Mouse (Mus musculus): ENCODE measurements around the gene Siah2. TPM values are rescaled to one million over a fixed set of nuclear protein-coding genes. Genes with fewer than 3 reads are reported as not detected.

Siah2 gene
- polyA plus RNA-seq, 1 experiment from 2014 or later, result 10.9 TPM

DNA sequence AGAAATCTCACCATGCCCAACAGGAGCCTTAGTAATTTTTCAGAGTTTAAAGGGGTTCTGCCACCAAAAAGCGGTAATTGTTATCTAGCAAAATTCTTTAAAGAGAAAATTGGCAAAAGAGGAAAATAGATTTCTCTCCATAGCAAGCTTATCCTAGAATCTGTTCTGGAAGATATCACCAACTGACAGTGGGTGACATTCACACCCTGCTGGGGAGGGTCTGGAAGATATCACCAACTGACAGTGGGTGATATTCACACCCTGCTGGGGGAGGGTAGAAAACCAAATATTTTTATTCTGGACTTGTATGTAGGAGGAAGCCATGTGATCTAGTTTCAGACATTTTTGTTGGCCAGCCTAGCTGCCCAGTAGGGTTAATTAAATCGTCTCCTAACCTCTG is 24.5 kb upstream of the Siah2 start:
- ATAC-seq (ENCODE audit: low FRiP score, low read depth), result no peak
- no peaks in the 10 kb centered on the region for H3K36me3 ChIP-seq
- H3K4me2 ChIP-seq, result no peak overlapping the region
- no peaks in the 10 kb centered on the region for H3K9me3 ChIP-seq
- H3K27me3 ChIP-seq, result no peaks in the 10 kb centered on the region
- no peak overlapping the region for H3K27ac ChIP-seq (replicated peaks)
- H3K4me1 ChIP-seq (replicated peaks), result no peaks in the 10 kb centered on the region
- WGBS, result 89% methylated on average over 2 of the region's 2 CpGs
- no peak overlapping the region for H3K9ac ChIP-seq
- H3K4me3 ChIP-seq, result no peak overlapping the region

DNA sequence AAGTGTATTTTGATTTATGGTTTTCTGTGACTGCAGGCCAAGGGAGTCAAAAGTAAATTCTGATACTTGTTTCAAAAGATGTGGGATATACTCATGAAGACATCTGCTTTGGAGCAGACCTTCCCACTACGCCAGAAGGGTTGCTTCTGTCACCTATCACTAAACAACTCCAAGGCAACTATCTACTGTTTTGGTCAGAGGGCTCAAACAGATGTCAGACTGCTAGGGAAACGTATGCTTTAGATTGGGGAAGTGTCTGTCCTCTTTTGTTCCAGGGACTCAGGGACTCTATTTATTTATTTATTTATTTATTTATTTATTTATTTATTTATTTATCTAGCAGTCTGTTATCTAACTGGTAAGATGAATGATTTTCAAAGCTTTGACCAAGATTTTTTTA is 22.6 kb upstream of the Siah2 start:
- ATAC-seq (ENCODE audit: low FRiP score, low read depth), result no peak
- H3K9me3 ChIP-seq, result no peaks in the 10 kb centered on the region
- WGBS, result 86% methylated on average over 2 of the region's 2 CpGs
- no peak overlapping the region for H3K27ac ChIP-seq (replicated peaks)
- no peaks in the 10 kb centered on the region for H3K27me3 ChIP-seq
- H3K4me1 ChIP-seq (replicated peaks), result no peaks in the 10 kb centered on the region
- H3K36me3 ChIP-seq, result no peaks in the 10 kb centered on the region
- H3K9ac ChIP-seq, result no peak overlapping the region
- H3K4me3 ChIP-seq, result no peak overlapping the region
- no peak overlapping the region for H3K4me2 ChIP-seq

DNA sequence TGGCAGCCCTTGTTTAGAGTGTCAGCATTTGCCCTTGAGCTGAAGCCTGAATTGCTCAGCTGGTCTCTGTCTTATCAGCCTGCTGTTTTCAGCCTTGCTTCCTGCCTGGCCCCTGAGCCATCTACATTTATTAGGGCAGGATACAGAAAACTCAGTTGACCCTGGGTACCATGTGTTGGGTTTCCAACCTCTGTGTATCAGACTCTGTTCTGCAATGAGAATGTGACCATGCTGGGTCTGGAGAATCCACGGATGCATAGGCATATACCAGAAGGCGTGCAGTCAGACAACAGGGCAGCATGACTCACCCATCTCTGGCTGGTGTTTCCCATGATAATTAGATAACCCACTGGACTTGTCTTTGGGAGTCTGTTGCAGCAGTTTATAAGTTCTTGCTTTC is 21.8 kb upstream of the Siah2 start:
- Histone ChIP-seq H3K9me3 (no peaks in the 10 kb centered on the region), H3K4me3 (no peak overlapping the region), H3K36me3 (no peaks in the 10 kb centered on the region), H3K4me2 (no peak overlapping the region), H3K27me3 (no peaks in the 10 kb centered on the region), H3K9ac (no peak overlapping the region), H3K4me1 (replicated peaks) (no peaks in the 10 kb centered on the region), H3K27ac (replicated peaks) (no peak overlapping the region)
- ATAC-seq (ENCODE audit: low FRiP score, low read depth), result no peak
- 91% methylated on average over 2 of the region's 2 CpGs for WGBS

DNA sequence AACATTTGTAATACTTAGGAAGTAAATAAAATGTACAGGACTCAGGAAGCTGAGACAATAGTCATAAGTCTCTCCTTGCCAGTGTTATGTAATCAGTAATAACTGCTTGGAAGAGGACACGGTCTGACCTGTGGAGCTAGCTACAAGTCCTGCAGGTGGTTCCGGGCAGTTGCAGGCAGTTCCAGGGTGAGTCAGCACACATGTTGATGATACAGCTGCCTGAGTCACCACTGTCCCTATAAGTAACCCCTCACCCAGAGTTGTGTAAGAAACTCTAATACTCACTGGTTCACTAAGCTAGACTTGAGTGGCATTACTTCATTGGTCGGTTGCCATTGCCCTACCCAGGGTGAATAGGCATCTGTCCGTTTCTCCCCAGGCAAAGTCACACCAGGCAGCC is 21.0 kb upstream of the Siah2 start:
- Histone ChIP-seq H3K27ac (replicated peaks) (no peak overlapping the region), H3K4me1 (replicated peaks) (no peaks in the 10 kb centered on the region), H3K9me3 (no peaks in the 10 kb centered on the region), H3K4me2 (no peak overlapping the region), H3K27me3 (no peaks in the 10 kb centered on the region), H3K4me3 (no peak overlapping the region), H3K36me3 (no peaks in the 10 kb centered on the region), H3K9ac (no peak overlapping the region)
- no peak for ATAC-seq (ENCODE audit: low FRiP score, low read depth)
- WGBS, result 95% methylated on average over 4 of the region's 4 CpGs

DNA sequence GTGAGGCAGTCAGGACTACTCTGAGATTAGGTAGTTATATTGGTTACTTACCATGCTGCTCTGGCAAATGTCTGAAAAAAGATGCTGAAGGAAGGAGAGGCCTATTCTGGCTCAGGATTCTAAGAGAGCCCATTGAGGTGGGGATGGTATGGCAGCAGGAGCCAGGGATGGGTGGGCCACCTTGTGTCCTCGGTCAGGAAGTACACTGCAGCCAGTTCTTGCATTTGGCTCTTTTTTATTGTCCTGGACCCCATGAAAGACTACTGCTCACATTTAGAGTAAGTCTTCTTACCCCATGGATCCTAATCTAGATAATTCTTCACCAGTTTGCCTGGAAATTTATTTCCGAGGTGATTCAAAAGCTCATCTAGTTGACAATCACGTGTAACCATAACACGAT is 12.3 kb upstream of the Siah2 start:
- Histone ChIP-seq H3K9me3 (no peaks in the 10 kb centered on the region), H3K36me3 (no peaks in the 10 kb centered on the region), H3K4me3 (no peak overlapping the region), H3K4me1 (replicated peaks) (no peaks in the 10 kb centered on the region), H3K4me2 (no peak overlapping the region), H3K27ac (replicated peaks) (no peak overlapping the region), H3K27me3 (no peaks in the 10 kb centered on the region), H3K9ac (no peak overlapping the region)
- WGBS, result 84% methylated on average over 4 of the region's 4 CpGs
- no peak for ATAC-seq (ENCODE audit: low FRiP score, low read depth)

DNA sequence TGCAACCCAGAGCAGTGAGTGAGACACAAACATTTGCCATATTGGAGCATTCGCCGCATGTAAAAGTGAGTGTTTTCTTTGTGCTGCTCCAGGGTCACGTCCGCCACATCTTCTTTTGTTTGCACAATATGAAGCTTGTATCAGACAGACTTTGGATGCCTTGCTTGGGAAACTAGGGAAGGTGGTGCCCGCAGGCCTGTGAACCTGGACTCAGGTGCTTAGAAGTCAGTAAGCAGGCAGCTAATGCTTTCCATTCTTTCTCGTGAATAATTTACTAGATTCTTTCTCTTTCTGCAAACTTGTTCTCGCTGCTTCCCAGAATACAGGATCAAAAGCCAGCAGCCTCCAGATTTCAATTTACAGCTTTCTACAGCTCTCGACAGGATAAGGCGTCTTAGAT is 11.5 kb upstream of the Siah2 start:
- 76% methylated on average over 9 of the region's 9 CpGs for WGBS
- Histone ChIP-seq H3K4me1 (replicated peaks) (no peaks in the 10 kb centered on the region), H3K36me3 (no peaks in the 10 kb centered on the region), H3K27me3 (no peaks in the 10 kb centered on the region), H3K27ac (replicated peaks) (no peak overlapping the region), H3K4me2 (no peak overlapping the region), H3K4me3 (no peak overlapping the region), H3K9ac (no peak overlapping the region), H3K9me3 (no peaks in the 10 kb centered on the region)
- ATAC-seq (ENCODE audit: low FRiP score, low read depth), result no peak

DNA sequence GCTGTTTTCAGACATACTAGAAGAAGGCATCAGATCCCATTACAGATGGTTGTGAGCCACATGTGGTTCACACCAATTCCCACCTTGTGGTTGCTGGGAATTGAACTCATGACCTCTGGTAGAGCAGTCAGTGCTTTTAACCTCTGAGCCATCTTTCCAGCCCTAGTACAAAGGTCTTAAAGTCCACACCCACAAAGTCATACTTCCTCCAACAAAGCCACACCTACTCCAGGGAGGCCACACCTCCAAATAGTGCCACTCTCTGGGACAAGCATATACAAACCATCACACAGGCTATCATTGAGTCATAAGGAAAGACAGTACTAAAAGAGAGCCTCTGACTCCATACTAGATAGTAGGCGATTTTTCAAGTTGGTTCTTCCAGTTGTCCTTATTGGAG is 10.1 kb upstream of the Siah2 start:
- no peaks in the 10 kb centered on the region for H3K36me3 ChIP-seq
- WGBS, result 88% methylated on average over 1 of the region's 1 CpGs

DNA sequence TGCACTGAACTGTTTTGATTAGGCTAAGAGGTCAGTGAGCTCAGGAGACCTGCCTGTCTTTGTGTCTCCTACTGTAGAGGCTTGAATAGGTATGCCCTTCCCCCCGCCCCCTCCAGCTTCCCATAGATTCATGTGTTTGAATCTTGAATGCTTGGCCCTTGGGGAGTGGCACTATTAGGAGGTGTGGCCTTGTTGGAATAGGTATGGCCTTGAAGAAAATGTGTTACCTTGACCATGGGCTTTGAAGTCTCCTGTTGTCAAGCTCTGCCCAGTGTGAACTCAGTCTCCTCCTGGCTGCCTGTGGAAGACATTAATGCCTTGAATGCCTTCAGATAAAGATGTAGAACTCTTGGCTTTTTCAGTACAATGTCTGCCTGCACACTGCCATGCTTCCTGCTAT is 9.2 kb upstream of the Siah2 start:
- Histone ChIP-seq H3K9me3 (no peaks in the 10 kb centered on the region), H3K9ac (no peak overlapping the region), H3K4me2 (no peak overlapping the region), H3K27me3 (no peaks in the 10 kb centered on the region), H3K4me1 (replicated peaks) (no peaks in the 10 kb centered on the region), H3K36me3 (no peaks in the 10 kb centered on the region), H3K27ac (replicated peaks) (no peak overlapping the region), H3K4me3 (no peak overlapping the region)
- ATAC-seq (ENCODE audit: low FRiP score, low read depth), result no peak
- WGBS, result 100% methylated on average over 1 of the region's 1 CpGs

More for the DNA sequence above, 10.1 kb upstream of the Siah2 start:
- no peak overlapping the region for H3K27ac ChIP-seq (replicated peaks)
- no peak for ATAC-seq (ENCODE audit: low FRiP score, low read depth)
- no peak overlapping the region for H3K4me2 ChIP-seq
- H3K4me3 ChIP-seq, result no peak overlapping the region
- H3K9me3 ChIP-seq, result no peaks in the 10 kb centered on the region
- H3K9ac ChIP-seq, result no peak overlapping the region
- no peaks in the 10 kb centered on the region for H3K27me3 ChIP-seq
- no peaks in the 10 kb centered on the region for H3K4me1 ChIP-seq (replicated peaks)

DNA sequence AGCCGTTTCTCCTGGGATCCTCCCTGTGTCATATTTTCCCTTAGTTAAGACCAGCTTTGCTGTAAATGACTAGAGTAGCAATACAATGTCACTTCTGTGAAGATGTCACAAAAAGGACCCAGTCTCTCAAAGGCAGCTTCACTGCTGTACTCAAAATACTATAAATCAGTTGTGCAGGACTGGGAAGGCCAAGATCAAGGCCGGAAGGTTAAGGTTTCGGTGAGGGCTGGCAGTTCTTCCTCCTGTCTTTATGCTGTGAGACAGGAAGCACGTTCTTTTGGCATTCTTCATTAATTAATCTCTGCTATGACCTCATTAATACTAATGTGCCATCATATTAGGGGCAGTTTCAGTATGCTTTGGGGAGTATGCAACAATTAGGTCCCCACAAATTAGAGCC is 5.7 kb upstream of the Siah2 start:
- H3K27ac ChIP-seq (replicated peaks), result no peak overlapping the region
- 0 out of 2 replicates have a peak, but pooled peaks cover 2% of the 10 kb centered on the region for H3K27me3 ChIP-seq
- H3K9me3 ChIP-seq, result no peaks in the 10 kb centered on the region
- H3K4me1 ChIP-seq (replicated peaks), result peaks cover under 1% of the 10 kb centered on the region; the same call in 1 of the 2 replicates
- no peak overlapping the region for H3K4me2 ChIP-seq
- H3K4me3 ChIP-seq, result no peak overlapping the region
- no peak overlapping the region for H3K9ac ChIP-seq
- WGBS, result 83% methylated on average over 4 of the region's 4 CpGs
- no peaks in the 10 kb centered on the region for H3K36me3 ChIP-seq
- ATAC-seq (ENCODE audit: low FRiP score, low read depth), result no peak

DNA sequence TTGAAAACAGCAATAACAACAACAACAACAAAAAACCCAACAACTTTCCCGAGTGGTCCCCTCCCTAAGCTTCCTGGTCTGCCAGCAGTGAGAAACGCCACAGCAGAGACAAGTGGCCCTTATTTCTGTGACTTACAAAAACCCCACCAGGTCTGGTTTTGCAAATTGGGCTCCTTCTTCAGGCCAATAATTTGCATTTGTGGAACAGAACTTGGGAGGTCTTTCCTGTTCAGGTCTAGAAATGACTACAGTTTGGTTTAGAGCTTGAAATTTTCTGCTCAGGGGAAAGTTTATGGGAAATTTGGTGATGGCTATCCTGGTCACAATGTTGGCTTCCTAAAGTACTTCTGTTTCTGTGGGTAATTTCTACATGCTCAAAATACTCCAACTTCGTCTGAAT is 4.6 kb upstream of the Siah2 start:
- Histone ChIP-seq H3K4me3 (no peak overlapping the region), H3K9me3 (no peaks in the 10 kb centered on the region), H3K4me1 (replicated peaks) (peaks cover 6% of the 10 kb centered on the region), H3K36me3 (no peaks in the 10 kb centered on the region), H3K27ac (replicated peaks) (no peak overlapping the region), H3K4me2 (no peak overlapping the region), H3K27me3 (0 out of 2 replicates have a peak, but pooled peaks cover 2% of the 10 kb centered on the region), H3K9ac (no peak overlapping the region)
- 64% methylated on average over 3 of the region's 3 CpGs for WGBS
- ATAC-seq (ENCODE audit: low FRiP score, low read depth), result no peak

DNA sequence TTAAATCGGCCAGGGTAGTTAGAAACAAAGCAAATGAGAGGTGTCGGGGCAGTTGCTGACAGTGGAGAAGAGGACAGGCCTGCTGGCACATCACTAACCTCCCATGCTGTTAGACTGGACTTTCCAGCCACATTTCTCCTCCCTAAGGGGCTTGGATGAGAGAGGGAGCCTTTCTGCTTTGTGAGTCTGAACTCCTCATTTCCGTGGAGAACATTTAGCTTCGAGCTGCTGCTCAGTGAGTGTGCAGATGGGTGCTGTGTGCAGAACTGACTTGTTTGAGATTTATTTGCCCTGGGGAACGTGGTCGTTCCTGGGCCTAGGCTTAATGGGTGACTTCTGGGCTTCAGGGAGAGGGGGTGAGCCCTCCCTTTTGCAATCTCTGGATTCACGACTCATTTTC is 3.3 kb upstream of the Siah2 start:
- H3K4me1 ChIP-seq (replicated peaks), result peaks cover 6% of the 10 kb centered on the region
- no peak overlapping the region for H3K4me2 ChIP-seq
- no peak overlapping the region for H3K4me3 ChIP-seq
- no peak overlapping the region for H3K27ac ChIP-seq (replicated peaks)
- H3K36me3 ChIP-seq, result no peaks in the 10 kb centered on the region
- no peak overlapping the region for H3K9ac ChIP-seq
- ATAC-seq (ENCODE audit: low FRiP score, low read depth), result no peak
- no peaks in the 10 kb centered on the region for H3K9me3 ChIP-seq
- 49% methylated on average over 7 of the region's 7 CpGs for WGBS
- 0 out of 2 replicates have a peak, but pooled peaks cover 2% of the 10 kb centered on the region for H3K27me3 ChIP-seq

DNA sequence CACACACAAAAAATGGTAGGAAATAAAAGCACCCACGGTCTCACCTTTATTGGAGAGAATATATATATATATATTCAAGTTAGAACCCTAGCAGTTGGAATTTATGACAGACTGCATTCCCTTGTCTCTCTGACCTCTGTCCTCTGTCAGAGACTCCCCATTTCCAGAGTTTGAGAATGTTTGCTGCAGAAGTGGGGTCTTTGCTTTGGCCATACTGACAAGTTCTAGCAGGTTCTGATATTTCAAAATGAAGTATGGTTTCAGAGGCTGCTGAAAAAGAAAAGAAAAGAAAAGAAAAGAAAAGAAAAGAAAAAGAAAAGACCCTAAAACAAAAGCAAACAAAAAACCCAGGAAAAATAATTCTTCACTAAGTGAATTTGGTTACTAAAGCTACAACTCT is 2.8 kb upstream of the Siah2 start:
- 0 out of 2 replicates have a peak, but pooled peaks cover 2% of the 10 kb centered on the region for H3K27me3 ChIP-seq
- no peaks in the 10 kb centered on the region for H3K9me3 ChIP-seq
- H3K36me3 ChIP-seq, result no peaks in the 10 kb centered on the region
- no peak overlapping the region for H3K9ac ChIP-seq
- H3K4me1 ChIP-seq (replicated peaks), result peaks cover 10% of the 10 kb centered on the region
- H3K4me2 ChIP-seq, result no peak overlapping the region
- ATAC-seq (ENCODE audit: low FRiP score, low read depth), result no peak
- no peak overlapping the region for H3K27ac ChIP-seq (replicated peaks)
- WGBS, result 93% methylated on average over 1 of the region's 1 CpGs
- no peak overlapping the region for H3K4me3 ChIP-seq

DNA sequence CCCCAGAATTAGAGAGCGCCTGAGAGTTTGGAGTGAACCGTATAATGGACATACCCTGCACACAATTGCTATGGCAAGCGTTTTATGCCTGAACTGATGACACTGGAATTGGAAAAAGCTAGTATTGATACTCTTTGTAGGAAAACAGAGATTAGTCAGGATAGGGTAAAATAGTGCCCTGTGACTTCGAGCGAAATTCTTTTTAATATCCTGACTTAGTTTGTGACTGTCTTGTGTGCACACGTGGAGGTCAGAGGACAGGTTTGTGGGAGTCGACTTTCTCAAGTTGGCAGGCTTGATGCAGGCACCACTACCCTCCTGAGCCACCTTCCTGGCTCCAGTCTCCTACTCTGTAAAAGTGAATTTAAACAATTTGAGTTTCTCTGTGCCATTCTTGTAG is 1.1 kb upstream of the Siah2 start:
- ATAC-seq (ENCODE audit: low FRiP score, low read depth), result no peak
- H3K4me1 ChIP-seq (replicated peaks), result peaks cover 27% of the 10 kb centered on the region
- H3K36me3 ChIP-seq, result no peaks in the 10 kb centered on the region
- H3K4me3 ChIP-seq, result no peak overlapping the region; the same call in 1 of the 2 replicates
- H3K4me2 ChIP-seq, result no peak overlapping the region
- H3K9me3 ChIP-seq, result no peaks in the 10 kb centered on the region
- 0 out of 2 replicates have a peak, but pooled peaks cover 2% of the 10 kb centered on the region for H3K27me3 ChIP-seq
- H3K27ac ChIP-seq (replicated peaks), result no peak overlapping the region
- H3K9ac ChIP-seq, result no peak overlapping the region
- WGBS, result 88% methylated on average over 7 of the region's 7 CpGs

Data from hindbrain, embryonic 15.5 days (tissue).